7 mouse cellular contexts compared by ENCODE assay signal in genomic region chr19:7275131-7275789, GRCm38 (mm10). TPM values are rescaled to one million over a fixed set of nuclear protein-coding genes. Genes with fewer than 3 reads are reported as not detected.
A peak's percentile ranks its signal among the peaks of the same experiment; 100 is the strongest.
DNase-seq lines count a peak whose midpoint lies in the region; ATAC-seq and TF ChIP-seq lines count a peak whose summit lies in the region.

No protein-coding gene starts in this region.

- 35% methylated on average over 7 of the region's 7 CpGs for WGBS in lung, embryonic 15.5 days
- WGBS in heart, postnatal 0 days = 24% methylated on average over 7 of the region's 7 CpGs
- 48% methylated on average over 7 of the region's 7 CpGs for WGBS in neural tube, embryonic 15.5 days

- peaks cover 23% of the 10 kb centered on the region for H3K4me1 ChIP-seq in lung, embryonic 15.5 days
- no peaks in the 10 kb centered on the region; the same call in 1 of the 2 replicates for H3K4me1 ChIP-seq in heart, postnatal 0 days (ENCODE audit: control insufficient read depth, insufficient read depth)
- H3K4me1 ChIP-seq in neural tube, embryonic 15.5 days = peaks cover 71% of the 10 kb centered on the region

- TF ChIP-seq CTCF in heart, postnatal 0 days (IDR thresholded peaks at IDR 0.05; ENCODE audit: low read depth) = no peak

- H3K4me2 ChIP-seq in lung, embryonic 15.5 days = no peak overlapping the region
- no peak overlapping the region for H3K4me2 ChIP-seq in heart, postnatal 0 days (ENCODE audit: low read depth, low read length)
- H3K4me2 ChIP-seq in neural tube, embryonic 15.5 days = no peak overlapping the region

- ATAC-seq in lung, embryonic 15.5 days (ENCODE audit: borderline replicate concordance, extremely low read depth, low FRiP score, low TSS enrichment) = no peak
- ATAC-seq in heart, postnatal 0 days (ENCODE audit: insufficient read depth, low read depth) = no peak
- no peak for ATAC-seq in neural tube, embryonic 15.5 days (ENCODE audit: low FRiP score)
- ATAC-seq in megakaryocyte, adult 5-6 weeks (ENCODE audit: poor library complexity, severe bottlenecking) = no peak

- H3K27me3 ChIP-seq in lung, embryonic 15.5 days = no peaks in the 10 kb centered on the region
- no peaks in the 10 kb centered on the region for H3K27me3 ChIP-seq in heart, postnatal 0 days (ENCODE audit: control insufficient read depth, insufficient read depth, low read length)
- H3K27me3 ChIP-seq in neural tube, embryonic 15.5 days (replicated peaks) = no peaks in the 10 kb centered on the region

- DNase-seq in lung, postnatal 14 days = no peak
- DNase-seq in cerebellum, adult 9-10 months = peak; percentile 59
- no peak for DNase-seq in heart, postnatal 0 days (ENCODE audit: low spot score)
- DNase-seq in retina, embryonic 14.5 days (ENCODE audit: low spot score) = no peak

- 0 out of 2 replicates have a peak overlapping the region, but pooled peaks have one; percentile 7 for H3K9ac ChIP-seq in lung, embryonic 15.5 days
- H3K9ac ChIP-seq in heart, postnatal 0 days (replicated peaks; ENCODE audit: low read depth, low read length) = no peak overlapping the region
- H3K9ac ChIP-seq in neural tube, embryonic 15.5 days (replicated peaks) = no peak overlapping the region

- TF ChIP-seq EP300 in heart, postnatal 0 days (IDR thresholded peaks at IDR 0.05; ENCODE audit: low read depth) = no peak

- H3K4me3 ChIP-seq in lung, embryonic 15.5 days = no peak overlapping the region
- H3K4me3 ChIP-seq in heart, postnatal 0 days (ENCODE audit: low read depth, low read length) = no peak overlapping the region
- H3K4me3 ChIP-seq in neural tube, embryonic 15.5 days (replicated peaks) = no peak overlapping the region

- peaks cover 52% of the 10 kb centered on the region for H3K36me3 ChIP-seq in lung, embryonic 15.5 days
- H3K36me3 ChIP-seq in heart, postnatal 0 days (replicated peaks; ENCODE audit: control insufficient read depth, insufficient read depth, low read length) = peaks cover 76% of the 10 kb centered on the region
- H3K36me3 ChIP-seq in neural tube, embryonic 15.5 days = peaks cover 70% of the 10 kb centered on the region

- H3K27ac ChIP-seq in lung, embryonic 15.5 days = peak overlapping the region; percentile 47; the same call in 1 of the 2 replicates
- peak overlapping the region; percentile 66 for H3K27ac ChIP-seq in heart, postnatal 0 days (ENCODE audit: low read depth)
- peak overlapping the region; percentile 77 for H3K27ac ChIP-seq in neural tube, embryonic 15.5 days (replicated peaks)

- H3K9me3 ChIP-seq in lung, embryonic 15.5 days = no peaks in the 10 kb centered on the region
- H3K9me3 ChIP-seq in heart, postnatal 0 days (replicated peaks; ENCODE audit: control insufficient read depth, low read length) = no peaks in the 10 kb centered on the region
- no peaks in the 10 kb centered on the region for H3K9me3 ChIP-seq in neural tube, embryonic 15.5 days (replicated peaks)

RNA-seq across cellular contexts. Expression of gene Rcor2, which starts 8.1 kb away (rescaled TPM):
- 9.7 and 12.4 TPM in 2 replicates for polyA plus RNA-seq in lung, embryonic 15.5 days (2015; fragmentation: Nextera tagmentation; extraction: Ambion mirVana)
- total RNA-seq in heart, postnatal 0 days (2014; rRNA removed; ENCODE audit: low replicate concordance) = 18.5 and 40.0 TPM in 2 replicates
- 8.5 and 9.7 TPM in 2 replicates for polyA plus RNA-seq in heart, postnatal 0 days (2015; fragmentation: Nextera tagmentation; extraction: Ambion mirVana)
- 14.8 and 15.3 TPM in 2 replicates for polyA plus RNA-seq in neural tube, embryonic 15.5 days (2015; fragmentation: Nextera tagmentation; extraction: Ambion mirVana)
- 0.45 TPM in 1 of 2 replicates, not detected in the other for total RNA-seq in megakaryocyte, adult 5-6 weeks (2015)
- 0.08 and 1.9 TPM in 2 replicates for total RNA-seq in megakaryocyte, adult 5-6 weeks (2017)

RNA-seq across cellular contexts. Expression of gene Naa40, which starts 34.3 kb away (rescaled TPM):
- 55.1 and 61.5 TPM in 2 replicates for polyA plus RNA-seq in lung, embryonic 15.5 days (2015; fragmentation: Nextera tagmentation; extraction: Ambion mirVana)
- 30.2 and 44.0 TPM in 2 replicates for total RNA-seq in heart, postnatal 0 days (2014; rRNA removed; ENCODE audit: low replicate concordance)
- 27.8 and 30.4 TPM in 2 replicates for polyA plus RNA-seq in heart, postnatal 0 days (2015; fragmentation: Nextera tagmentation; extraction: Ambion mirVana)
- 59.6 and 61.3 TPM in 2 replicates for polyA plus RNA-seq in neural tube, embryonic 15.5 days (2015; fragmentation: Nextera tagmentation; extraction: Ambion mirVana)
- total RNA-seq in megakaryocyte, adult 5-6 weeks (2015) = 31.2 and 31.9 TPM in 2 replicates
- total RNA-seq in megakaryocyte, adult 5-6 weeks (2017) = 31.9 and 33.2 TPM in 2 replicates

RNA-seq across cellular contexts. Expression of gene Cox8a, which starts 57.8 kb away (rescaled TPM):
- 793 and 848 TPM in 2 replicates for polyA plus RNA-seq in lung, embryonic 15.5 days (2015; fragmentation: Nextera tagmentation; extraction: Ambion mirVana)
- 1,841 and 2,074 TPM in 2 replicates for total RNA-seq in heart, postnatal 0 days (2014; rRNA removed; ENCODE audit: low replicate concordance)
- polyA plus RNA-seq in heart, postnatal 0 days (2015; fragmentation: Nextera tagmentation; extraction: Ambion mirVana) = 3,012 and 3,042 TPM in 2 replicates
- polyA plus RNA-seq in neural tube, embryonic 15.5 days (2015; fragmentation: Nextera tagmentation; extraction: Ambion mirVana) = 1,209 and 1,254 TPM in 2 replicates
- total RNA-seq in megakaryocyte, adult 5-6 weeks (2015) = 493 and 496 TPM in 2 replicates
- total RNA-seq in megakaryocyte, adult 5-6 weeks (2017) = 661 and 699 TPM in 2 replicates
